In genomic region chr7:132389473-132389872, GRCm38 (mm10) we compare ENCODE assay signal across 23 mouse cellular contexts.
DNase-seq lines count a peak whose midpoint lies in the region; ATAC-seq lines count a peak whose summit lies in the region.
"Had no signal": no experiment of that assay in that cellular context is flagged by ENCODE, and none has a peak within 500 bp of the region (broad histone marks: within the 10 kb centered on the region; RNA-seq: fewer than 3 reads in every experiment).

No protein-coding gene starts in this region.

- WGBS in heart, embryonic 13.5 days, result 45% methylated on average over 7 of the region's 7 CpGs
- WGBS in kidney, embryonic 16.5 days, result 42% methylated on average over 7 of the region's 7 CpGs
- 59% methylated on average over 7 of the region's 7 CpGs for WGBS in embryonic facial prominence, embryonic 15.5 days

- intact Hi-C loops in heart, postnatal 25 days (cut with DNase I), result no loop called here

- H3K9ac ChIP-seq in heart, embryonic 13.5 days, result no peak overlapping the region
- H3K9ac ChIP-seq in kidney, embryonic 16.5 days (replicated peaks; ENCODE audit: low read length), result no peak overlapping the region
- no peak overlapping the region for H3K9ac ChIP-seq in embryonic facial prominence, embryonic 15.5 days
- H3K9ac ChIP-seq: forebrain, embryonic 12.5 days; hindbrain, embryonic 15.5 days; neural tube, embryonic 12.5 days had no signal

- no peaks in the 10 kb centered on the region for H3K36me3 ChIP-seq in heart, embryonic 13.5 days
- no peaks in the 10 kb centered on the region for H3K36me3 ChIP-seq in kidney, embryonic 16.5 days (ENCODE audit: insufficient read depth, low read length)
- no peaks in the 10 kb centered on the region for H3K36me3 ChIP-seq in embryonic facial prominence, embryonic 15.5 days
- H3K36me3 ChIP-seq in megakaryocyte, embryonic 14.5 days (replicated peaks; ENCODE audit: low read length), result no peaks in the 10 kb centered on the region
- H3K36me3 ChIP-seq: forebrain, embryonic 12.5 days; G1E; hindbrain, embryonic 15.5 days; neural tube, embryonic 12.5 days had no signal

- H3K4me2 ChIP-seq in heart, embryonic 13.5 days, result peak overlapping the region; percentile 30; the same call in 1 of the 2 replicates
- H3K4me2 ChIP-seq in kidney, embryonic 16.5 days (replicated peaks; ENCODE audit: low read depth, low read length), result no peak overlapping the region
- H3K4me2 ChIP-seq in embryonic facial prominence, embryonic 15.5 days (replicated peaks), result no peak overlapping the region
- H3K4me2 ChIP-seq: forebrain, embryonic 12.5 days; hindbrain, embryonic 15.5 days; liver, embryonic 11.5 days; midbrain, embryonic 11.5 days; neural tube, embryonic 12.5 days had no signal

- peaks cover 42% of the 10 kb centered on the region for H3K4me1 ChIP-seq in heart, embryonic 13.5 days
- peaks cover 31% of the 10 kb centered on the region for H3K4me1 ChIP-seq in kidney, embryonic 16.5 days (ENCODE audit: insufficient read depth, low read length)
- peaks cover 16% of the 10 kb centered on the region; the same call in 1 of the 2 replicates for H3K4me1 ChIP-seq in embryonic facial prominence, embryonic 15.5 days
- H3K4me1 ChIP-seq in megakaryocyte, embryonic 14.5 days, result peaks cover 40% of the 10 kb centered on the region

- no peaks in the 10 kb centered on the region for H3K9me3 ChIP-seq in heart, embryonic 13.5 days
- no peaks in the 10 kb centered on the region for H3K9me3 ChIP-seq in kidney, embryonic 16.5 days (ENCODE audit: low read length)
- H3K9me3 ChIP-seq in embryonic facial prominence, embryonic 15.5 days (replicated peaks), result no peaks in the 10 kb centered on the region
- H3K9me3 ChIP-seq in megakaryocyte, embryonic 14.5 days, result no peaks in the 10 kb centered on the region
- H3K9me3 ChIP-seq: forebrain, embryonic 12.5 days; hindbrain, embryonic 15.5 days; neural tube, embryonic 12.5 days had no signal

- ATAC-seq in heart, embryonic 13.5 days (ENCODE audit: extremely low read depth, insufficient number of reproducible peaks, low FRiP score, low TSS enrichment), result no peak
- peak; percentile 12; the same call in 1 of the 2 replicates for ATAC-seq in kidney, embryonic 16.5 days (ENCODE audit: low FRiP score, low TSS enrichment)
- ATAC-seq in embryonic facial prominence, embryonic 15.5 days (ENCODE audit: insufficient number of reproducible peaks, low FRiP score, low TSS enrichment, low read depth), result peak; percentile 30; the same call in 1 of the 2 replicates
- ATAC-seq: intestine, embryonic 16.5 days had no signal

- no peaks in the 10 kb centered on the region for H3K27me3 ChIP-seq in heart, embryonic 13.5 days (replicated peaks)
- no peaks in the 10 kb centered on the region for H3K27me3 ChIP-seq in kidney, embryonic 16.5 days (ENCODE audit: insufficient read depth, low read length)
- H3K27me3 ChIP-seq in embryonic facial prominence, embryonic 15.5 days, result no peaks in the 10 kb centered on the region; the same call in 1 of the 2 replicates
- peaks cover 68% of the 10 kb centered on the region for H3K27me3 ChIP-seq in megakaryocyte, embryonic 14.5 days (replicated peaks)
- H3K27me3 ChIP-seq: forebrain, embryonic 12.5 days; hindbrain, embryonic 15.5 days; neural tube, embryonic 12.5 days had no signal

- no peak for DNase-seq in heart, postnatal 25 days (ENCODE audit: low spot score)
- DNase-seq in kidney, postnatal 10 days, result no peak
- DNase-seq in urinary bladder, postnatal 25 days (ENCODE audit: low spot score), result no peak
- DNase-seq in right cerebral cortex, postnatal 25 days, result no peak
- DNase-seq: adrenal gland, postnatal 14 days; cerebellum, postnatal 10 days; embryo, embryonic 11 days; gastrocnemius, adult 2 months; kidney, postnatal 25 days; left cerebral cortex, postnatal 4 days; lung, adult 18-20 months; thymus, postnatal 36 days had no signal

- H3K4me3 ChIP-seq in heart, embryonic 13.5 days, result no peak overlapping the region
- H3K4me3 ChIP-seq in kidney, embryonic 16.5 days (ENCODE audit: low read length), result no peak overlapping the region
- no peak overlapping the region for H3K4me3 ChIP-seq in embryonic facial prominence, embryonic 15.5 days (replicated peaks)
- H3K4me3 ChIP-seq in megakaryocyte, embryonic 14.5 days (replicated peaks), result peak overlapping the region; percentile 59
- H3K4me3 ChIP-seq: forebrain, embryonic 12.5 days; gastrocnemius, adult 2 months; hindbrain, embryonic 15.5 days; neural tube, embryonic 12.5 days had no signal

- peak overlapping the region; percentile 39; the same call in 1 of the 2 replicates for H3K27ac ChIP-seq in heart, embryonic 13.5 days (replicated peaks)
- H3K27ac ChIP-seq in kidney, embryonic 16.5 days (ENCODE audit: low read length), result no peak overlapping the region
- H3K27ac ChIP-seq in embryonic facial prominence, embryonic 15.5 days (replicated peaks), result no peak overlapping the region
- H3K27ac ChIP-seq: forebrain, embryonic 12.5 days; gastrocnemius, adult 2 months; hindbrain, embryonic 15.5 days; neural tube, embryonic 12.5 days had no signal
